Mouse (Mus musculus) liver, embryonic 16.5 days (tissue): ENCODE results near the gene Tmcc3. TPM values are rescaled to one million over a fixed set of nuclear protein-coding genes. Genes with fewer than 3 reads are reported as not detected.

Experiments
- ATAC-seq: fragments of 200-750 bp; cut with Nextera tagmentation; 2 replicates; pipeline ENCODE4 v1.8.0; 2017; ENCODE audit warnings: low read depth, mild to moderate bottlenecking, moderate number of reproducible peaks, moderate library complexity
- H3K27ac ChIP-seq: fragments of 300-500 bp; sonication (generic); 2 replicates; pipeline ENCODE4 v1.5.1; 2014; ENCODE audit warnings: mild to moderate bottlenecking, low read length
- H3K27me3 ChIP-seq: fragments of 300-500 bp; sonication (generic); 2 replicates; pipeline ENCODE4 v1.6.1; 2014; ENCODE audit warnings: low read depth, low read length, mixed read lengths; ENCODE audit not compliant: control insufficient read depth, insufficient read depth
- H3K36me3 ChIP-seq: fragments of 300-500 bp; sonication (generic); 2 replicates; pipeline ENCODE4 v1.6.1; 2014; ENCODE audit warnings: mild to moderate bottlenecking; ENCODE audit not compliant: control insufficient read depth, insufficient read depth
- H3K4me1 ChIP-seq: fragments of 300-500 bp; sonication (generic); 2 replicates; pipeline ENCODE4 v1.6.1; 2014; ENCODE audit warnings: low read depth, low read length, mixed read lengths; ENCODE audit not compliant: control insufficient read depth
- H3K4me2 ChIP-seq: fragments of 300-500 bp; sonication (generic); 2 replicates; pipeline ENCODE4 v1.6.1; 2014; ENCODE audit warnings: low read depth, low read length, mixed read lengths
- H3K4me3 ChIP-seq: fragments of 300-500 bp; sonication (generic); 2 replicates; pipeline ENCODE4 v1.5.1; 2014; ENCODE audit warnings: low read depth, mild to moderate bottlenecking, low read length
- H3K9ac ChIP-seq: fragments of 300-500 bp; sonication (generic); 2 replicates; pipeline ENCODE4 v1.6.1; 2014; ENCODE audit warnings: low read depth, low read length
- H3K9me3 ChIP-seq: fragments of 300-500 bp; sonication (generic); replicated peaks from 2 replicates; pipeline ENCODE4 v1.6.1; 2016; ENCODE audit warnings: low read length; ENCODE audit not compliant: control insufficient read depth
- WGBS: fragments of 180-500 bp; shearing (Covaris S2); extraction: QIAGEN DNeasy Blood & Tissue Kit; methylation state at CpG from one replicate; pipeline ENCODE4 v1.1.7; 2014; ENCODE audit not compliant: insufficient replicate concordance; 5-methylcytosine and 5-hydroxymethylcytosine counted together
- polyA plus RNA-seq: library from polyadenylated mRNA; unstranded; fragments of >200 nt; fragmentation: Nextera tagmentation; extraction: Ambion mirVana; gene quantifications from 2 replicates; pipeline ENCODE4 v1.2.1, GENCODE M21; 2015

The Tmcc3 gene
- polyA plus RNA-seq, 1 experiment from 2014 or later, result 6.7 TPM

GRCm38 (mm10) chr10:94352172-94352876 lies 40.6 kb downstream of the Tmcc3 start:
- no peaks in the 10 kb centered on the region for H3K4me1 ChIP-seq
- no peaks in the 10 kb centered on the region for H3K9me3 ChIP-seq
- H3K4me3 ChIP-seq, result no peak overlapping the region
- H3K4me2 ChIP-seq, result no peak overlapping the region
- H3K27me3 ChIP-seq, result no peaks in the 10 kb centered on the region
- no peak overlapping the region for H3K27ac ChIP-seq
- no peak overlapping the region for H3K9ac ChIP-seq
- 63% methylated on average over 7 of the region's 7 CpGs for WGBS
- H3K36me3 ChIP-seq, result no peaks in the 10 kb centered on the region
- no peak for ATAC-seq

DNA sequence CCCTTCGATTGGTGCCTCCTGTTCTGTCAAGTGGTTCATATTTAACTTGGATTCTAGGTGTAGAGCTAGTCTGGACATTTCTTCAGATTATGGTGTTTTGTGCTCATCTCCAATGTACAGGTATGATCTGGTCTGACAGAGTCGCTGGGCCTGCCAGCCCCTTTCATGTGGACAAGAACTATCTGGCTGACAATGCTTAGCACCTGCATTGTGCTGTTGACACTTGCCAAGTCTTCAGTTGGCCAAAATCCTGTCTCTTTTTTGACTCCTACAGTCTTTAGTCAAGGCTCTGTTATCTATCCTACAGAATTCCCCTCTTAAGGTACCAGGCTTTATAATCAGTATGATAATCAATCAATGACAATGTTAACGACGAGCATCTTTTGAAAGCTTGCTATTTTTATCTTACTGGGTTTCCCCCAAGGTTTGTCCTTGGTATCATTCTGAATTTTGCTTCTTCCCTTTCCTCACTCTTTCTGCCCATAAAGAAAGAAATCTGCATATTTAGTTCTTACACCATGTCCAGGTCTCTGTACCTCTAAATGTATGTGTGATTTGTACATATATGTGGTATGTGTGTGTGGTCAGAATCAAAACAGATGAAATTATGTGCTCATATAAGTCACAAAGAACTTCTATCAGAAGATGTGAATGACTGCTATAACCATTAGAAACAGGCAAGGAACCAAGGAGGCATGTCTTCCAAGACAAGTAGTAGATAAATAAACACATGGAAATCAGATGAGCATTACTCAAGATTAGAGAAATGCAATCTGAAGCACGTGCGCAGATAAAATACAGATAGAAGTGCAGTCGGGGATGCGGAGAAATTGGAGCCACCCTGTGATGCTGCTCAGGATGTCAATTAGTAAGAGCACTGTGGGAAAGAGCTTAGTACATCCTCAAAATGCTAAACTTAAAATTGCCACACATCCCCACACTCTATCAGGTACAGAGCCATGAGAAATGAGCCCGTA lies 41.4 kb downstream of the Tmcc3 start:
- no peaks in the 10 kb centered on the region for H3K27me3 ChIP-seq
- ATAC-seq, result no peak
- H3K27ac ChIP-seq, result no peak overlapping the region

GRCm38 (mm10) chr10:94354005-94354404 lies 42.3 kb downstream of the Tmcc3 start:
- H3K9me3 ChIP-seq, result no peaks in the 10 kb centered on the region
- H3K27ac ChIP-seq, result no peak overlapping the region
- H3K4me2 ChIP-seq, result no peak overlapping the region
- no peaks in the 10 kb centered on the region for H3K4me1 ChIP-seq
- no peaks in the 10 kb centered on the region for H3K36me3 ChIP-seq
- no peak overlapping the region for H3K9ac ChIP-seq
- WGBS, result 39% methylated on average over 4 of the region's 4 CpGs
- H3K4me3 ChIP-seq, result no peak overlapping the region
- no peaks in the 10 kb centered on the region for H3K27me3 ChIP-seq
- ATAC-seq, result no peak

More for the DNA sequence above, 41.4 kb downstream of the Tmcc3 start:
- Histone ChIP-seq H3K36me3 (no peaks in the 10 kb centered on the region), H3K9ac (no peak overlapping the region), H3K4me2 (no peak overlapping the region), H3K9me3 (no peaks in the 10 kb centered on the region), H3K4me3 (no peak overlapping the region), H3K4me1 (no peaks in the 10 kb centered on the region)
- 63% methylated on average over 9 of the region's 9 CpGs for WGBS

GRCm38 (mm10) chr10:94354427-94354826 lies 42.7 kb downstream of the Tmcc3 start:
- Histone ChIP-seq H3K9ac (no peak overlapping the region), H3K9me3 (no peaks in the 10 kb centered on the region), H3K4me3 (no peak overlapping the region), H3K4me2 (no peak overlapping the region), H3K27ac (no peak overlapping the region), H3K27me3 (no peaks in the 10 kb centered on the region), H3K36me3 (no peaks in the 10 kb centered on the region), H3K4me1 (no peaks in the 10 kb centered on the region)
- WGBS, result 37% methylated on average over 3 of the region's 3 CpGs
- ATAC-seq, result no peak

GRCm38 (mm10) chr10:94356504-94357169 lies 44.9 kb downstream of the Tmcc3 start:
- Histone ChIP-seq H3K27ac (no peak overlapping the region), H3K9me3 (no peaks in the 10 kb centered on the region), H3K4me3 (no peak overlapping the region), H3K9ac (no peak overlapping the region), H3K27me3 (no peaks in the 10 kb centered on the region), H3K4me2 (no peak overlapping the region), H3K4me1 (no peaks in the 10 kb centered on the region), H3K36me3 (no peaks in the 10 kb centered on the region)
- WGBS, result 25% methylated on average over 13 of the region's 13 CpGs
- ATAC-seq, result no peak; the same call in 1 of the 2 replicates

DNA sequence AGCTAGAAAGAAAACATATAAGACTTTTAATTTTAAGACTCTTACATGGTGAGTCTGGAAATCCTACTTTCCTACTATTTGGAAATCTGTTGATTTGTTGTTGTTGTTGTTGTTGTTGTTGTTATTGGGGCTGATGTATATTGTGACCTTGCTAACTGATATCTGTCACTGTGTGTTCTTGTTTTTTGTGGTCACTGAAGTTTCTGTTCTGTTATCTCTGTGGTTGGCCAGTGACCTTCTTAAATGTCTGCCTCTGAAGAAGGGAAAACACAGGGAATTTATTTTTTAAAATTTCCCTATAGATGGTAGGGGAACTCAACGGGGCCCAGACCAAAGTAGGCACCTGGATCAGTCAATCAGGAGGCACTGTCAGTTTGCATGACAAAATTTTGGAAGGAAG lies 48.9 kb downstream of the Tmcc3 start:
- no peak for ATAC-seq
- Histone ChIP-seq H3K9ac (no peak overlapping the region), H3K27me3 (no peaks in the 10 kb centered on the region), H3K4me1 (no peaks in the 10 kb centered on the region), H3K9me3 (no peaks in the 10 kb centered on the region), H3K36me3 (no peaks in the 10 kb centered on the region), H3K27ac (no peak overlapping the region), H3K4me2 (no peak overlapping the region), H3K4me3 (no peak overlapping the region)
- WGBS, result 30% methylated on average over 1 of the region's 1 CpGs

GRCm38 (mm10) chr10:94371293-94371692 lies 59.5 kb downstream of the Tmcc3 start:
- no peak overlapping the region for H3K9ac ChIP-seq
- H3K9me3 ChIP-seq, result no peaks in the 10 kb centered on the region
- peak; percentile 61 for ATAC-seq
- no peak overlapping the region for H3K27ac ChIP-seq
- H3K4me1 ChIP-seq, result no peaks in the 10 kb centered on the region
- H3K27me3 ChIP-seq, result no peaks in the 10 kb centered on the region
- no peak overlapping the region for H3K4me2 ChIP-seq
- 24% methylated on average over 2 of the region's 2 CpGs for WGBS
- no peaks in the 10 kb centered on the region for H3K36me3 ChIP-seq
- H3K4me3 ChIP-seq, result no peak overlapping the region

DNA sequence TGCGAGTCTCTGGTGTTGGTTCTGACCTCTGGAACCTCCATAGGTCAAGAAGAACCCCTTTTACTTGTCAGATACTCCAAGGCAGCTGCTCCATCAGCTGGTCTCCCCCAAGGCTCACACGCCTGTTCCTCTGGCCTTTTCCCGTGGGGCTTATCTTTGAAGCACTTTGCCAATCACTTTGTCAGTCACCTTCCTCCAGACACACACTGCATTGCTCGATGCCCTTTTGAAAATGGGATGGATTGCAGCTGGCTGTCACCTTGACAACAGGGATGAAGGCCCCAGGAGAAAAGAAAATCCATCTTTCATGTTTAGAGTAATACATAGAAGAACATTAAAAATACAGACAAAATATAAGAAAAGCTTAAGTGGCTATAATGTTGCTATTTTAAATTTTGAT lies 65.2 kb downstream of the Tmcc3 start:
- H3K27ac ChIP-seq, result no peak overlapping the region
- H3K9me3 ChIP-seq, result no peaks in the 10 kb centered on the region
- no peak overlapping the region for H3K4me2 ChIP-seq
- 30% methylated on average over 4 of the region's 4 CpGs for WGBS
- H3K4me1 ChIP-seq, result no peaks in the 10 kb centered on the region
- no peak for ATAC-seq
- no peak overlapping the region for H3K9ac ChIP-seq
- H3K4me3 ChIP-seq, result no peak overlapping the region
- no peaks in the 10 kb centered on the region for H3K27me3 ChIP-seq
- no peaks in the 10 kb centered on the region for H3K36me3 ChIP-seq
